Mouse (Mus musculus): Measurements from ENCODE around the gene Ankrd13d. TPM values are rescaled to one million over a fixed set of nuclear protein-coding genes. Genes with fewer than 3 reads are reported as not detected.

Ankrd13d gene
- total and polyA plus RNA-seq, 3 experiments, result 3.8 to 55.1 (median 13.2) TPM

- Histone ChIP-seq H3K9ac (ENCODE audit: insufficient read depth, low read depth) (peak overlapping the region; percentile 37), H3K36me3 (replicated peaks in 1 of 2; ENCODE audit: control insufficient read depth in 1 of 2, insufficient read depth in 1 of 2, low read length in 1 of 2) (peaks cover 47 to 76% of the 10 kb centered on the region in 2 experiments), H3K9me3 (replicated peaks; ENCODE audit: low read length) (peaks cover 13% of the 10 kb centered on the region), H3K27ac (ENCODE audit: insufficient read depth, low read depth) (peak overlapping the region; percentile 41), H3K4me1 (ENCODE audit: control insufficient read depth in 1 of 2, insufficient read depth in 2 of 2) (peaks cover 20 to 67% of the 10 kb centered on the region in 2 experiments), H3K27me3 (replicated peaks) (no peaks in the 10 kb centered on the region), H3K4me3 (replicated peaks in 1 of 3; ENCODE audit: low read depth in 2 of 3, low read length in 2 of 3, poor library complexity in 1 of 3) (peak overlapping the region in 1 of 3 experiments; percentile 32), H3K4me2 (ENCODE audit: insufficient read depth, low read depth, poor library complexity, severe bottlenecking) (peak overlapping the region; percentile 18), H3K79me2 (replicated peaks; ENCODE audit: control insufficient read depth, extremely low read depth, insufficient read depth, poor library complexity, severe bottlenecking) (peaks cover 14% of the 10 kb centered on the region; the same call in 1 of the 2 replicates)
- no peak for DNase-seq (ENCODE audit: extremely low read depth)
- in situ Hi-C loops (cut with MboI; ENCODE audit: low pct_ligation_motif_present, low pct_unique_long_range_greater_than_20kb, low sequenced_read_pairs), result no loop called here
- dilution Hi-C loops (cut with MboI; ENCODE audit: extremely low pct_ligation_motif_present, extremely low pct_unique_long_range_greater_than_20kb, low sequenced_read_pairs), result no loop called here
- no peak for TF ChIP-seq ELF1 (IDR thresholded peaks at IDR 0.05; ENCODE audit: low read depth, low read length)
Observed at GRCm38 (mm10) chr19:4283653-4284052, 716 bp upstream of the Ankrd13d start.

GRCm38 (mm10) chr19:4280425-4280824 lies 2.5 kb downstream of the Ankrd13d start:
- no peaks in the 10 kb centered on the region for H3K27me3 ChIP-seq (replicated peaks)
- peaks cover 16% of the 10 kb centered on the region for H3K9me3 ChIP-seq (replicated peaks; ENCODE audit: low read length)
- peaks cover 26 to 65% of the 10 kb centered on the region in 2 experiments for H3K36me3 ChIP-seq (replicated peaks in 1 of 2; ENCODE audit: control insufficient read depth in 1 of 2, insufficient read depth in 1 of 2, low read length in 1 of 2)
- H3K27ac ChIP-seq (ENCODE audit: insufficient read depth, low read depth), result peak overlapping the region; percentile 66
- H3K4me1 ChIP-seq (ENCODE audit: control insufficient read depth in 1 of 2, insufficient read depth in 2 of 2), result peaks cover 15 to 39% of the 10 kb centered on the region in 2 experiments
- peak overlapping the region; percentile 67 for H3K4me2 ChIP-seq (ENCODE audit: insufficient read depth, low read depth, poor library complexity, severe bottlenecking)
- H3K79me2 ChIP-seq (replicated peaks; ENCODE audit: control insufficient read depth, extremely low read depth, insufficient read depth, poor library complexity, severe bottlenecking), result peaks cover 14% of the 10 kb centered on the region
- in situ Hi-C loops (cut with MboI; ENCODE audit: low pct_ligation_motif_present, low pct_unique_long_range_greater_than_20kb, low sequenced_read_pairs), result no loop called here
- peak overlapping the region; percentile 41; the same call in 1 of the 2 replicates for H3K9ac ChIP-seq (ENCODE audit: insufficient read depth, low read depth)
- H3K4me3 ChIP-seq (replicated peaks in 1 of 3; ENCODE audit: low read depth in 2 of 3, low read length in 2 of 3, poor library complexity in 1 of 3), result peak overlapping the region in 1 of 3 experiments; percentile 27
- no peak for DNase-seq (ENCODE audit: extremely low read depth)
- dilution Hi-C loops (cut with MboI; ENCODE audit: extremely low pct_ligation_motif_present, extremely low pct_unique_long_range_greater_than_20kb, low sequenced_read_pairs), result no loop called here
- TF ChIP-seq MEF2A (IDR thresholded peaks at IDR 0.05; ENCODE audit: borderline replicate concordance, low read depth, low read length) (no peak), GABPA (IDR thresholded peaks at IDR 0.05; ENCODE audit: insufficient replicate concordance, low read depth, low read length) (no peak), ZC3H11A (IDR thresholded peaks at IDR 0.05; ENCODE audit: low read depth, low read length) (no peak), ZMIZ1 (IDR thresholded peaks at IDR 0.05; ENCODE audit: low read depth, low read length) (no peak), POLR2AphosphoS2 (IDR thresholded peaks at IDR 0.05; ENCODE audit: low read depth, low read length) (no peak), MAZ (IDR thresholded peaks at IDR 0.05; ENCODE audit: low read depth, low read length) (no peak), RCOR1 (conservative IDR thresholded peaks at IDR 0.05; ENCODE audit: low read depth, low read length) (no peak), CTCF (conservative IDR thresholded peaks at IDR 0.05 in 1 of 2, IDR thresholded peaks at IDR 0.05 in 1 of 2; ENCODE audit: low read depth in 2 of 2, low read length in 2 of 2) (peak in 1 of 2 experiments; percentile 26; a peak in 2 of 4 replicates), CHD2 (IDR thresholded peaks at IDR 0.05; ENCODE audit: low read length) (no peak), SIN3A (IDR thresholded peaks at IDR 0.05; ENCODE audit: low read length) (no peak), TCF12 (IDR thresholded peaks at IDR 0.05; ENCODE audit: low read depth, low read length) (0 out of 2 replicates have a peak, but pooled peaks have one; percentile 7), IRF4 (IDR thresholded peaks at IDR 0.05; ENCODE audit: low read depth, low read length) (no peak), MAX (IDR thresholded peaks at IDR 0.05; ENCODE audit: low read length) (peak; percentile 93), NRF1 (IDR thresholded peaks at IDR 0.05; ENCODE audit: low read depth, low read length) (0 out of 2 replicates have a peak, but pooled peaks have one; percentile 18), KAT2A (IDR thresholded peaks at IDR 0.05; ENCODE audit: insufficient replicate concordance, low read length) (no peak), ELF1 (IDR thresholded peaks at IDR 0.05; ENCODE audit: low read depth, low read length) (no peak), JUND (conservative IDR thresholded peaks at IDR 0.05; ENCODE audit: low read depth, low read length) (no peak), JUN (IDR thresholded peaks at IDR 0.05; ENCODE audit: insufficient read depth, low read depth, low read length) (no peak), NELFE (IDR thresholded peaks at IDR 0.05; ENCODE audit: low read depth, low read length) (no peak), BHLHE40 (IDR thresholded peaks at IDR 0.05; ENCODE audit: low read depth, low read length) (0 out of 2 replicates have a peak, but pooled peaks have one; percentile 2), MAFK (IDR thresholded peaks at IDR 0.05; ENCODE audit: insufficient replicate concordance, low read length) (no peak), UBTF (IDR thresholded peaks at IDR 0.05; ENCODE audit: low read depth, low read length) (no peak), USF2 (conservative IDR thresholded peaks at IDR 0.05; ENCODE audit: low read depth, low read length) (no peak), HCFC1 (IDR thresholded peaks at IDR 0.05; ENCODE audit: low read depth, low read length) (no peak), E2F4 (IDR thresholded peaks at IDR 0.05; ENCODE audit: insufficient replicate concordance, low read depth, low read length) (no peak), MXI1 (IDR thresholded peaks at IDR 0.05; ENCODE audit: low read depth, low read length) (peak; percentile 86), SMC3 (IDR thresholded peaks at IDR 0.05; ENCODE audit: low read depth, low read length) (no peak), ZNF384 (IDR thresholded peaks at IDR 0.05; ENCODE audit: low read depth, low read length) (0 out of 2 replicates have a peak, but pooled peaks have one; percentile 35), MYC (IDR thresholded peaks at IDR 0.05; ENCODE audit: low read depth, low read length) (peak; percentile 99), ETS1 (conservative IDR thresholded peaks at IDR 0.05; ENCODE audit: low read depth, low read length) (no peak), PAX5 (IDR thresholded peaks at IDR 0.05; ENCODE audit: low read length) (no peak), TBP (conservative IDR thresholded peaks at IDR 0.05; ENCODE audit: low read depth, low read length) (no peak)
